Comparison of ENCODE assay signal across 8 mouse cellular contexts in the genomic region with DNA sequence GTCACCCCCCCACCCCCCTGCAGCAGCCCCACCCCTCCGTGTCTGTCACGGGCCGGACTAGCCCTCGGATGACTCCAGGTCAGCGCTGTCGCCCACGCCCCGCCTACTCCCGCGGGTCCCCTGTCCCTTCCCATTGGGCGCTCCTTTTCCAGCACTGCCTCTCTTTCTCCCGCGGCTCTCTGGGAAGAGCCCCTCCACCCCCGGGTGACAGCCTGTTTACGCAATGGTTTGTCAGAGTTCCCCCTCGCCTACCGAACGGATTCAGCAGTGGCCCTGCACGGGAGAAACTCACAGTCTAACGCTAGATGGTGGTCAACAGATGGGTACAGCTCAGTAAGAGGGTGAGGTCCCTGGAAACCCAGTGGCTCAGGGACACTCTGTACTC. TPM values are rescaled to one million over a fixed set of nuclear protein-coding genes. Genes with fewer than 3 reads are reported as not detected.
DNase-seq lines count a peak whose midpoint lies in the region; ATAC-seq and TF ChIP-seq lines count a peak whose summit lies in the region.

No protein-coding gene starts in this region.

- ATAC-seq in forebrain, postnatal 0 days = peak; percentile 81
- ATAC-seq in hindbrain, embryonic 12.5 days (ENCODE audit: low FRiP score) = peak; percentile 86
- peak; percentile 83 for ATAC-seq in limb, embryonic 11.5 days (ENCODE audit: insufficient number of reproducible peaks, low FRiP score, low TSS enrichment, low read depth)
- peak; percentile 86 for ATAC-seq in midbrain, embryonic 11.5 days (ENCODE audit: low FRiP score)

- H3K9me3 ChIP-seq in forebrain, postnatal 0 days (ENCODE audit: low read length) = no peaks in the 10 kb centered on the region
- no peaks in the 10 kb centered on the region for H3K9me3 ChIP-seq in hindbrain, embryonic 12.5 days (replicated peaks)
- no peaks in the 10 kb centered on the region for H3K9me3 ChIP-seq in limb, embryonic 11.5 days (ENCODE audit: control insufficient read depth, low read length)
- no peaks in the 10 kb centered on the region for H3K9me3 ChIP-seq in midbrain, embryonic 11.5 days (ENCODE audit: control insufficient read depth, low read length)

- H3K27ac ChIP-seq in forebrain, postnatal 0 days (ENCODE audit: low read depth, low read length) = peak overlapping the region; percentile 50; the same call in 1 of the 2 replicates
- H3K27ac ChIP-seq in hindbrain, embryonic 12.5 days = peak overlapping the region; percentile 73
- peak overlapping the region; percentile 61; the same call in 1 of the 2 replicates for H3K27ac ChIP-seq in limb, embryonic 11.5 days (replicated peaks; ENCODE audit: low read depth, low read length)
- H3K27ac ChIP-seq in midbrain, embryonic 11.5 days (ENCODE audit: low read depth, low read length) = no peak overlapping the region; the same call in 1 of the 2 replicates

- peak; percentile 39 for TF ChIP-seq CTCF in forebrain, postnatal 0 days (IDR thresholded peaks at IDR 0.05; ENCODE audit: low read depth)

- DNase-seq in left cerebral cortex, adult 18-20 months (ENCODE audit: low spot score in 2 of 2) = peak; percentile 42 to 59
- no peak for DNase-seq in left cerebral cortex, adult 11 months (ENCODE audit: low spot score)
- peak; percentile 70 for DNase-seq in cerebellum, adult 8-10 months
- peak; percentile 67 for DNase-seq in forebrain, postnatal 0 days
- peak; percentile 79 for DNase-seq in limb, embryonic 11.5 days (ENCODE audit: low spot score)
- peak; percentile 93 for DNase-seq in midbrain, embryonic 11.5 days (ENCODE audit: low spot score, missing footprints)
- DNase-seq in spleen, postnatal 10 days (ENCODE audit: low spot score in 2 of 2) = peak; percentile 67 to 76

- peak overlapping the region; percentile 80 for H3K4me3 ChIP-seq in forebrain, postnatal 0 days (ENCODE audit: low read depth, low read length)
- peak overlapping the region; percentile 88 for H3K4me3 ChIP-seq in hindbrain, embryonic 12.5 days
- peak overlapping the region; percentile 87 for H3K4me3 ChIP-seq in limb, embryonic 11.5 days (ENCODE audit: low read depth, low read length)
- peak overlapping the region; percentile 68 for H3K4me3 ChIP-seq in midbrain, embryonic 11.5 days (ENCODE audit: low read depth, low read length)

- no peaks in the 10 kb centered on the region for H3K36me3 ChIP-seq in forebrain, postnatal 0 days (ENCODE audit: insufficient read depth)
- H3K36me3 ChIP-seq in hindbrain, embryonic 12.5 days = no peaks in the 10 kb centered on the region
- no peaks in the 10 kb centered on the region for H3K36me3 ChIP-seq in limb, embryonic 11.5 days (ENCODE audit: control insufficient read depth, insufficient read depth, low read length)
- no peaks in the 10 kb centered on the region for H3K36me3 ChIP-seq in midbrain, embryonic 11.5 days (ENCODE audit: control insufficient read depth, insufficient read depth, low read length)

- WGBS in forebrain, postnatal 0 days = 6% methylated on average over 20 of the region's 20 CpGs
- under 1% methylated on average over 20 of the region's 20 CpGs for WGBS in hindbrain, embryonic 12.5 days
- under 1% methylated on average over 19 of the region's 20 CpGs for WGBS in limb, embryonic 11.5 days
- 1% methylated on average over 20 of the region's 20 CpGs for WGBS in midbrain, embryonic 11.5 days

- H3K4me1 ChIP-seq in forebrain, postnatal 0 days (ENCODE audit: insufficient read depth) = no peaks in the 10 kb centered on the region
- peaks cover 5% of the 10 kb centered on the region; the same call in 1 of the 2 replicates for H3K4me1 ChIP-seq in hindbrain, embryonic 12.5 days
- peaks cover 4% of the 10 kb centered on the region for H3K4me1 ChIP-seq in limb, embryonic 11.5 days (ENCODE audit: control insufficient read depth, insufficient read depth, low read length)
- peaks cover 7% of the 10 kb centered on the region; the same call in 1 of the 2 replicates for H3K4me1 ChIP-seq in midbrain, embryonic 11.5 days (ENCODE audit: control insufficient read depth, insufficient read depth, low read length)

- H3K4me2 ChIP-seq in forebrain, postnatal 0 days (ENCODE audit: low read depth) = peak overlapping the region; percentile 95
- H3K4me2 ChIP-seq in hindbrain, embryonic 12.5 days (replicated peaks) = peak overlapping the region; percentile 97
- peak overlapping the region; percentile 69 for H3K4me2 ChIP-seq in limb, embryonic 11.5 days (ENCODE audit: low read depth, severe bottlenecking)
- H3K4me2 ChIP-seq in midbrain, embryonic 11.5 days = peak overlapping the region; percentile 79

- peak overlapping the region; percentile 64 for H3K9ac ChIP-seq in forebrain, postnatal 0 days
- H3K9ac ChIP-seq in hindbrain, embryonic 12.5 days = peak overlapping the region; percentile 82
- H3K9ac ChIP-seq in limb, embryonic 11.5 days (ENCODE audit: low read length) = peak overlapping the region; percentile 76
- peak overlapping the region; percentile 67 for H3K9ac ChIP-seq in midbrain, embryonic 11.5 days (ENCODE audit: low read length)

- no peaks in the 10 kb centered on the region for H3K27me3 ChIP-seq in forebrain, postnatal 0 days (ENCODE audit: insufficient read depth, low read length)
- H3K27me3 ChIP-seq in hindbrain, embryonic 12.5 days = no peaks in the 10 kb centered on the region
- no peaks in the 10 kb centered on the region for H3K27me3 ChIP-seq in limb, embryonic 11.5 days (ENCODE audit: control insufficient read depth, insufficient read depth, low read length)
- no peaks in the 10 kb centered on the region for H3K27me3 ChIP-seq in midbrain, embryonic 11.5 days (ENCODE audit: control insufficient read depth, insufficient read depth, low read length)

RNA-seq across cellular contexts. Expression of a gene that starts 0.6 kb away (rescaled TPM):
- total RNA-seq in left cerebral cortex, adult 18-20 months (2021) = 1 to 10 TPM; 5.3 to 5.4 TPM
- 9.1 and 16.3 TPM in 2 replicates for total RNA-seq in forebrain, postnatal 0 days (2014; rRNA removed)
- polyA plus RNA-seq in forebrain, postnatal 0 days (2015; fragmentation: Nextera tagmentation; extraction: Ambion mirVana) = 14.1 and 14.5 TPM in 2 replicates
- polyA plus RNA-seq in hindbrain, embryonic 12.5 days (2016; fragmentation: Nextera tagmentation; extraction: Ambion mirVana) = 29.1 and 31.2 TPM in 2 replicates
- polyA plus RNA-seq in limb, embryonic 11.5 days (2014; fragmentation: Nextera tagmentation; extraction: Ambion mirVana) = 47.8 and 51.6 TPM in 2 replicates
- 29.3 and 33.7 TPM in 2 replicates for polyA plus RNA-seq in midbrain, embryonic 11.5 days (2014; fragmentation: Nextera tagmentation; extraction: Ambion mirVana)

RNA-seq across cellular contexts. Expression of a gene that starts 4.2 kb away (rescaled TPM):
- total RNA-seq in left cerebral cortex, adult 18-20 months (2021) = under 1 TPM; 0.16 to 0.19 TPM
- not detected in 2 replicates for total RNA-seq in forebrain, postnatal 0 days (2014; rRNA removed)
- polyA plus RNA-seq in forebrain, postnatal 0 days (2015; fragmentation: Nextera tagmentation; extraction: Ambion mirVana) = not detected in 2 replicates
- polyA plus RNA-seq in hindbrain, embryonic 12.5 days (2016; fragmentation: Nextera tagmentation; extraction: Ambion mirVana) = 0.21 and 1.2 TPM in 2 replicates
- polyA plus RNA-seq in limb, embryonic 11.5 days (2014; fragmentation: Nextera tagmentation; extraction: Ambion mirVana) = 0.09 and 0.13 TPM in 2 replicates
- not detected in 2 replicates for polyA plus RNA-seq in midbrain, embryonic 11.5 days (2014; fragmentation: Nextera tagmentation; extraction: Ambion mirVana)

RNA-seq across cellular contexts. Expression of a gene that starts 13.9 kb away (rescaled TPM):
- total RNA-seq in left cerebral cortex, adult 18-20 months (2021) = 10 to 100 TPM; 54.6 to 63.9 TPM
- 51.9 and 54.9 TPM in 2 replicates for total RNA-seq in forebrain, postnatal 0 days (2014; rRNA removed)
- 48.8 and 56.9 TPM in 2 replicates for polyA plus RNA-seq in forebrain, postnatal 0 days (2015; fragmentation: Nextera tagmentation; extraction: Ambion mirVana)
- 40.3 and 41.6 TPM in 2 replicates for polyA plus RNA-seq in hindbrain, embryonic 12.5 days (2016; fragmentation: Nextera tagmentation; extraction: Ambion mirVana)
- 7.4 and 7.7 TPM in 2 replicates for polyA plus RNA-seq in limb, embryonic 11.5 days (2014; fragmentation: Nextera tagmentation; extraction: Ambion mirVana)
- polyA plus RNA-seq in midbrain, embryonic 11.5 days (2014; fragmentation: Nextera tagmentation; extraction: Ambion mirVana) = 29.5 and 30.2 TPM in 2 replicates

RNA-seq across cellular contexts. Expression of a gene that starts 18.9 kb away (rescaled TPM):
- total RNA-seq in left cerebral cortex, adult 18-20 months (2021) = under 1 TPM; 0.60 to 0.82 TPM
- 0.38 and 0.90 TPM in 2 replicates for total RNA-seq in forebrain, postnatal 0 days (2014; rRNA removed)
- 0.23 and 0.82 TPM in 2 replicates for polyA plus RNA-seq in forebrain, postnatal 0 days (2015; fragmentation: Nextera tagmentation; extraction: Ambion mirVana)
- 2.9 and 5.7 TPM in 2 replicates for polyA plus RNA-seq in hindbrain, embryonic 12.5 days (2016; fragmentation: Nextera tagmentation; extraction: Ambion mirVana)
- 14.8 and 16.2 TPM in 2 replicates for polyA plus RNA-seq in limb, embryonic 11.5 days (2014; fragmentation: Nextera tagmentation; extraction: Ambion mirVana)
- polyA plus RNA-seq in midbrain, embryonic 11.5 days (2014; fragmentation: Nextera tagmentation; extraction: Ambion mirVana) = 0.58 and 0.63 TPM in 2 replicates

RNA-seq across cellular contexts. Expression of a gene that starts 42.9 kb away (rescaled TPM):
- under 1 TPM; 0.23 to 0.26 TPM for total RNA-seq in left cerebral cortex, adult 18-20 months (2021)
- total RNA-seq in forebrain, postnatal 0 days (2014; rRNA removed) = 0.54 TPM in 1 of 2 replicates, not detected in the other
- 0.25 and 0.62 TPM in 2 replicates for polyA plus RNA-seq in forebrain, postnatal 0 days (2015; fragmentation: Nextera tagmentation; extraction: Ambion mirVana)
- 5.5 and 14.6 TPM in 2 replicates for polyA plus RNA-seq in hindbrain, embryonic 12.5 days (2016; fragmentation: Nextera tagmentation; extraction: Ambion mirVana)
- polyA plus RNA-seq in limb, embryonic 11.5 days (2014; fragmentation: Nextera tagmentation; extraction: Ambion mirVana) = 7.4 and 7.6 TPM in 2 replicates
- polyA plus RNA-seq in midbrain, embryonic 11.5 days (2014; fragmentation: Nextera tagmentation; extraction: Ambion mirVana) = 0.58 and 0.82 TPM in 2 replicates
